Mouse (Mus musculus) embryonic facial prominence, embryonic 12.5 days (tissue): Measurements from ENCODE around the gene Gm20708. TPM values are rescaled to one million over a fixed set of nuclear protein-coding genes. Genes with fewer than 3 reads are reported as not detected.

Experiments used
- ATAC-seq: fragments of 200-750 bp; cut with Nextera tagmentation; 2 replicates; pipeline ENCODE4 v1.8.0; 2017; ENCODE audit not compliant: insufficient number of reproducible peaks, insufficient read depth, low FRiP score, low TSS enrichment
- H3K27ac ChIP-seq: fragments of 300-500 bp; sonication (generic); 2 replicates; pipeline ENCODE4 v1.5.1; 2016; ENCODE audit warnings: mild to moderate bottlenecking
- H3K27me3 ChIP-seq: fragments of 300-500 bp; sonication (generic); 2 replicates; pipeline ENCODE4 v1.6.1; 2016; ENCODE audit warnings: mild to moderate bottlenecking, moderate library complexity
- H3K36me3 ChIP-seq: fragments of 300-500 bp; sonication (generic); 2 replicates; pipeline ENCODE4 v1.6.1; 2016; ENCODE audit warnings: mild to moderate bottlenecking
- H3K4me1 ChIP-seq: fragments of 300-500 bp; sonication (generic); 2 replicates; pipeline ENCODE4 v1.6.1; 2016
- H3K4me2 ChIP-seq: fragments of 300-500 bp; sonication (generic); replicated peaks from 2 replicates; pipeline ENCODE4 v1.6.1; 2016; ENCODE audit warnings: mild to moderate bottlenecking, moderate library complexity
- H3K4me3 ChIP-seq: fragments of 300-500 bp; sonication (generic); 2 replicates; pipeline ENCODE4 v1.5.1; 2016; ENCODE audit warnings: mild to moderate bottlenecking
- H3K9ac ChIP-seq: fragments of 300-500 bp; sonication (generic); 2 replicates; pipeline ENCODE4 v1.6.1; 2016; ENCODE audit warnings: mild to moderate bottlenecking, moderate library complexity
- H3K9me3 ChIP-seq: fragments of 300-500 bp; sonication (generic); 2 replicates; pipeline ENCODE4 v1.6.1; 2016; ENCODE audit warnings: mild to moderate bottlenecking, moderate library complexity
- WGBS: fragments of 180-500 bp; shearing (Covaris S2); methylation state at CpG from one replicate; pipeline ENCODE4 v1.1.7; 2016; 5-methylcytosine and 5-hydroxymethylcytosine counted together
- polyA plus RNA-seq: library from polyadenylated mRNA; unstranded; fragments of >200 nt; fragmentation: Nextera tagmentation; extraction: Ambion mirVana; gene quantifications from 2 replicates; pipeline ENCODE4 v1.2.1, GENCODE M21; 2016

The Gm20708 gene
- polyA plus RNA-seq, 1 experiment from 2014 or later: 0.54 TPM

DNA sequence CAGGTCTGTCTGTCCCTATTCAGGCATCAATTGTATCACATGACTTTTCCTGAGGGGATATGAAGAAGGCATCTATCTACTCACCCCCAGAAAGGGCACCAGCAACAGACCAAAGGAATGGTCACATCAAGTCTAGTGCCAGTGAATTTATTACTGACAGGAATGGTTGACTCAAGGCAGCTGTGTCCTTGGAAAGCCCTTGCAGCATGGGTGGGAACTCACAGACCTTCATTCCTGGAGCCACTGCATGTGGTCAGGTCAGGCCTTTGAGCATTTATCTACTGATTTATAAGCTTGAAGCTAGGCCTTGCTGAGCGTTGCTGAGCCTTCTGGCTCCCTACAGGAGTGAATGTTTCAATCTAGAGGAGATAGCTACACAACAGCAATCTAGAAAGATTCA lies 31.4 kb downstream of the Gm20708 start:
- Histone ChIP-seq H3K27ac (no peak overlapping the region), H3K9ac (no peak overlapping the region), H3K4me2 (no peak overlapping the region), H3K27me3 (no peaks in the 10 kb centered on the region), H3K4me1 (0 out of 2 replicates have a peak, but pooled peaks cover 7% of the 10 kb centered on the region), H3K9me3 (no peaks in the 10 kb centered on the region), H3K36me3 (no peaks in the 10 kb centered on the region), H3K4me3 (no peak overlapping the region)
- ATAC-seq: no peak
- 56% methylated on average over 1 of the region's 1 CpGs for WGBS

- 87% methylated on average over 2 of the region's 2 CpGs for WGBS
- Histone ChIP-seq H3K27me3 (no peaks in the 10 kb centered on the region), H3K4me3 (no peak overlapping the region), H3K4me2 (no peak overlapping the region), H3K36me3 (no peaks in the 10 kb centered on the region), H3K9ac (no peak overlapping the region), H3K9me3 (no peaks in the 10 kb centered on the region), H3K4me1 (peaks cover 11% of the 10 kb centered on the region), H3K27ac (no peak overlapping the region)
- no peak for ATAC-seq
These were observed 34.0 kb downstream of the Gm20708 start for GRCm38 (mm10) chr11:117843434-117843833.

- Histone ChIP-seq H3K36me3 (no peaks in the 10 kb centered on the region), H3K9ac (no peak overlapping the region), H3K4me2 (no peak overlapping the region), H3K27me3 (no peaks in the 10 kb centered on the region), H3K9me3 (no peaks in the 10 kb centered on the region), H3K4me1 (peaks cover 17% of the 10 kb centered on the region), H3K27ac (peak overlapping the region; percentile 9; the same call in 1 of the 2 replicates), H3K4me3 (no peak overlapping the region)
- ATAC-seq: no peak
- 86% methylated on average over 2 of the region's 2 CpGs for WGBS
These were observed 35.5 kb downstream of the Gm20708 start for GRCm38 (mm10) chr11:117844997-117845396.

DNA sequence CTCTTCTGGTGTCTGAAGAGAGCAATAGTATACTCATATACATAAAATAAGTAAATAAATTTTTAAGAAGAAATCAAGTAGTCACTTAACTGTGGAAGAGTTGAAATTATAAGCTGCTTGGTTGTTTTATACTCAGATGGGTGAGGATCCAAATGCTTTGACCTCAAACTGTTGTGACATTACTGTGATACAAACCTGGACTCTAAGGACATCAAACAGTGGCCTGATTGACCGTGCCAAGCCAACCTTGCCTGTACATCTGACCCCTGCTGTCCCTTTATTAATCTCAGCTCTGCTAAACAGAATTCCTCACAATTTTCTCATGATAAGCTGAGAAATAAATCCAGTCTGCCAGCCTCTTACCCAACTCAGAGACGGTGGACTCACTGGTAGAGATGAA lies 36.2 kb downstream of the Gm20708 start:
- H3K9ac ChIP-seq: no peak overlapping the region
- H3K36me3 ChIP-seq: no peaks in the 10 kb centered on the region
- WGBS: 85% methylated on average over 2 of the region's 2 CpGs
- no peak overlapping the region for H3K4me3 ChIP-seq
- H3K4me2 ChIP-seq: no peak overlapping the region
- no peak for ATAC-seq
- H3K4me1 ChIP-seq: peaks cover 23% of the 10 kb centered on the region
- H3K27me3 ChIP-seq: no peaks in the 10 kb centered on the region
- H3K27ac ChIP-seq: no peak overlapping the region
- H3K9me3 ChIP-seq: no peaks in the 10 kb centered on the region

- Histone ChIP-seq H3K9me3 (no peaks in the 10 kb centered on the region), H3K36me3 (peaks cover 5% of the 10 kb centered on the region; the same call in 1 of the 2 replicates), H3K27me3 (no peaks in the 10 kb centered on the region), H3K9ac (no peak overlapping the region), H3K27ac (no peak overlapping the region), H3K4me3 (no peak overlapping the region), H3K4me2 (no peak overlapping the region), H3K4me1 (peaks cover 27% of the 10 kb centered on the region)
- ATAC-seq: no peak
- WGBS: 54% methylated on average over 5 of the region's 5 CpGs
These were observed 37.2 kb downstream of the Gm20708 start for GRCm38 (mm10) chr11:117846640-117847039.

- Histone ChIP-seq H3K4me1 (peaks cover 27% of the 10 kb centered on the region), H3K9ac (peak overlapping the region; percentile 75), H3K9me3 (no peaks in the 10 kb centered on the region), H3K4me2 (peak overlapping the region; percentile 78), H3K36me3 (peaks cover 7% of the 10 kb centered on the region), H3K27me3 (no peaks in the 10 kb centered on the region), H3K4me3 (peak overlapping the region; percentile 74), H3K27ac (peak overlapping the region; percentile 94)
- WGBS: 79% methylated on average over 7 of the region's 7 CpGs
- ATAC-seq: no peak
These were observed 38.2 kb downstream of the Gm20708 start for GRCm38 (mm10) chr11:117847593-117848215.

- peak; percentile 82 for ATAC-seq
- H3K36me3 ChIP-seq: peaks cover 14% of the 10 kb centered on the region
- no peaks in the 10 kb centered on the region for H3K27me3 ChIP-seq
- H3K9me3 ChIP-seq: no peaks in the 10 kb centered on the region
- peaks cover 27% of the 10 kb centered on the region for H3K4me1 ChIP-seq
- H3K4me2 ChIP-seq: peak overlapping the region; percentile 78
- peak overlapping the region; percentile 74 for H3K4me3 ChIP-seq
- peak overlapping the region; percentile 94 for H3K27ac ChIP-seq
- 5% methylated on average over 19 of the region's 19 CpGs for WGBS
- H3K9ac ChIP-seq: peak overlapping the region; percentile 75
These were observed 39.0 kb downstream of the Gm20708 start for GRCm38 (mm10) chr11:117848271-117848984.

DNA sequence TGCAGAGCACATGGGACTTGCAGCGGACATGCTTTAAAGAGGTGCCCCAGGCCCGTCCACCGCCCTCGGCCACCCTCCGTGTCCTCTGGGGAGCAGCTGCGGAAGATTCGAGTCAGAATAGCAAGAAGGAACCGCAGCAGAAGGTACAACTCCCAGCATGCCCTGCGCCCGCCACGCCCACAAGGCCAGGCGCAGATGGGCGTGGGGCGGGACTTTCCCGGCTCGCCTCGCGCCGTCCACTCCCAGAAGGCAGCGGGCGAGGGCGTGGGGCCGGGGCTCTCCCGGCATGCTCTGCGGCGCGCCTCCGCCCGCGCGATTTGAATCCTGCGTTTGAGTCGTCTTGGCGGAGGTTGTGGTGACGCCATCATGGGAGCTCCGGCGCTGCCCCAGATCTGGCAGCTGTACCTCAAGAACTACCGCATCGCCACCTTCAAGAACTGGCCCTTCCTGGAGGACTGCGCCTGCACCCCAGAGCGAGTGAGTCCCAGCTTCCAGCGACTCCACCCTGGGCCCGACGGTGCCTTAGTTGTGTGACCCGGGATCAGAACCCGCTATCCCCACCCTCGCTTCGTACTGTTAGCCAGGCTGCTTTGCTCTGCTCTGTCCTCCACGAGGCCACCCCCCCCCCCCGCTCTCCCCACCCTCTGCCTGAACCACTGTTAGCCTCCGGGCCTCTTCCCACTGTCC lies 39.7 kb downstream of the Gm20708 start, which contains the start of gene Birc5:
Gene Birc5, plus strand, starts transcription at position 267 of the 687 bp plus-strand sequence.
- Histone ChIP-seq H3K4me1 (peaks cover 27% of the 10 kb centered on the region), H3K4me2 (peak within 1 kb of the TSS; percentile 78), H3K27me3 (no peaks in the 10 kb centered on the region), H3K9ac (peak within 1 kb of the TSS; percentile 86), H3K9me3 (no peaks in the 10 kb centered on the region), H3K27ac (peak within 1 kb of the TSS; percentile 94), H3K36me3 (peaks cover 21% of the 10 kb centered on the region), H3K4me3 (peak within 1 kb of the TSS; percentile 74)
- ATAC-seq: peak; percentile 81
- WGBS: under 1% methylated on average over 51 of the region's 51 CpGs

DNA sequence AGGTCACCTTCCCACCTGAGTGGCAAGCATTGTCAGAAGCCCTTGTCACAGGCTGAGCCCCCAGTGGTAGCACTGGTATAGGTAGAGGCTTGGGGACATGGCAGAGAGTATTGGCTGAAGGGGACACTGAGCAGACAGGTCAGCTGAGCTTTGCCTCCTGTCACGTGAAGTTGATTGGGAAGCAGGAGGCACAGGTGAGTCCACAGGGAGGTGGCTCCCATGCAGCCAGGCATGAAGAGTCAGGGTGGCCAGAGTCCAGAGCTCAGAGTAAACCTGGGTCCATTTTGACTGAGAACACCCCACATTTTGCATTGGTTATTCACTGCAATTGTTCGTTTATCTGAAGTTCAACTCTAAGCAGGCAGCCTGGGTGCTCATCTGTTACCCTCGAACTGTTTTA lies 43.4 kb downstream of the Gm20708 start:
- no peak for ATAC-seq
- Histone ChIP-seq H3K9me3 (no peaks in the 10 kb centered on the region), H3K9ac (no peak overlapping the region), H3K4me3 (no peak overlapping the region), H3K36me3 (peaks cover 53% of the 10 kb centered on the region), H3K4me2 (no peak overlapping the region), H3K27ac (peak overlapping the region; percentile 2; the same call in 1 of the 2 replicates), H3K27me3 (no peaks in the 10 kb centered on the region), H3K4me1 (peaks cover 24% of the 10 kb centered on the region)
- 87% methylated on average over 3 of the region's 3 CpGs for WGBS

GRCm38 (mm10) chr11:117854241-117854640 lies 44.8 kb downstream of the Gm20708 start:
- no peak overlapping the region for H3K4me2 ChIP-seq
- H3K9me3 ChIP-seq: no peaks in the 10 kb centered on the region
- no peak overlapping the region for H3K4me3 ChIP-seq
- no peak overlapping the region for H3K27ac ChIP-seq
- no peak for ATAC-seq
- peaks cover 16% of the 10 kb centered on the region for H3K4me1 ChIP-seq
- H3K36me3 ChIP-seq: peaks cover 59% of the 10 kb centered on the region
- H3K27me3 ChIP-seq: peaks cover 8% of the 10 kb centered on the region
- no peak overlapping the region for H3K9ac ChIP-seq
- 87% methylated on average over 9 of the region's 9 CpGs for WGBS

GRCm38 (mm10) chr11:117855360-117855759 lies 45.9 kb downstream of the Gm20708 start:
- Histone ChIP-seq H3K4me1 (peaks cover 15% of the 10 kb centered on the region), H3K9me3 (no peaks in the 10 kb centered on the region), H3K27ac (no peak overlapping the region), H3K36me3 (peaks cover 59% of the 10 kb centered on the region), H3K4me3 (no peak overlapping the region), H3K4me2 (no peak overlapping the region), H3K27me3 (peaks cover 19% of the 10 kb centered on the region), H3K9ac (no peak overlapping the region)
- 94% methylated on average over 5 of the region's 5 CpGs for WGBS
- ATAC-seq: no peak
